Mouse (Mus musculus) gonadal fat pad, adult 2 months (tissue): ENCODE data around the gene Svs5. TPM values are rescaled to one million over a fixed set of nuclear protein-coding genes. Genes with fewer than 3 reads are reported as not detected.

Experiments used
- DNase-seq: peaks from one replicate; pipeline ENCODE4 v3.0.0-alpha.2; 2012; ENCODE audit warnings: low read depth
- polyA plus RNA-seq: library from polyadenylated mRNA; depleted of rRNA; stranded (reverse); fragments of >200 nt; gene quantifications from 2 replicates; pipeline ENCODE4 v1.2.3, GENCODE M21; 2012; rRNA removed

Gene Svs5
- polyA plus RNA-seq, 1 experiment, result 32.6 TPM

GRCm38 (mm10) chr2:164377478-164378426 is 45.2 kb downstream of the Svs5 start:
- DNase-seq, result no peak

- no peak for DNase-seq
Measured at GRCm38 (mm10) chr2:164381726-164382125, 49.2 kb downstream of the Svs5 start.

GRCm38 (mm10) chr2:164382971-164383370 is 50.4 kb downstream of the Svs5 start:
- no peak for DNase-seq

Other genes starting within 250 kb of the Svs5 start
- gene Kcns1, start 161.6 kb upstream of the Svs5 start, polyA plus RNA-seq, result 0.46 and 2.2 TPM in 2 replicates
- 0.07 TPM in 1 of 2 replicates, not detected in the other for gene Wfdc5, start 150.0 kb upstream of the Svs5 start, polyA plus RNA-seq
- 0.81 TPM in 1 of 2 replicates, not detected in the other for gene Wfdc12, start 142.1 kb upstream of the Svs5 start, polyA plus RNA-seq
- 0.63 and 1.6 TPM in 2 replicates for gene Wfdc15a, start 132.6 kb upstream of the Svs5 start, polyA plus RNA-seq
- 420 and 765 TPM in 2 replicates for gene Wfdc15b, start 111.1 kb upstream of the Svs5 start, polyA plus RNA-seq
- gene Svs2, start 94.3 kb upstream of the Svs5 start, polyA plus RNA-seq, result 4.1 TPM in 1 of 2 replicates, not detected in the other
- 0.69 TPM in 1 of 2 replicates, not detected in the other for gene Svs3b, start 76.1 kb upstream of the Svs5 start, polyA plus RNA-seq
- 15.6 TPM in 1 of 2 replicates, not detected in the other for gene Svs4, start 54.3 kb upstream of the Svs5 start, polyA plus RNA-seq
- gene Svs3a, start 43.5 kb upstream of the Svs5 start, polyA plus RNA-seq, result 3.0 TPM in 1 of 2 replicates, not detected in the other
- gene Svs6, start 16.0 kb upstream of the Svs5 start, polyA plus RNA-seq, result 0.27 TPM in 1 of 2 replicates, not detected in the other
- gene Slpi, start 56.4 kb downstream of the Svs5 start, polyA plus RNA-seq, result 73.0 and 86.1 TPM in 2 replicates
- gene Rbpjl, start 70.4 kb downstream of the Svs5 start, polyA plus RNA-seq, result 0.03 TPM in 2 replicates
- 0.88 and 1.4 TPM in 2 replicates for gene Matn4, start 72.4 kb downstream of the Svs5 start, polyA plus RNA-seq
- 18.0 and 19.6 TPM in 2 replicates for gene Sdc4, start 111.1 kb downstream of the Svs5 start, polyA plus RNA-seq
- 94.8 and 100 TPM in 2 replicates for gene Sys1, start 124.2 kb downstream of the Svs5 start, polyA plus RNA-seq
- gene Gm20458, start 128.2 kb downstream of the Svs5 start, polyA plus RNA-seq, result 21.8 and 25.0 TPM in 2 replicates
- gene Trp53tg5, start 141.0 kb downstream of the Svs5 start, polyA plus RNA-seq, result not detected in 2 replicates
- gene Dbndd2, start 153.4 kb downstream of the Svs5 start, polyA plus RNA-seq, result 24.8 and 29.5 TPM in 2 replicates
- 97.9 and 128 TPM in 2 replicates for gene Pigt, start 164.8 kb downstream of the Svs5 start, polyA plus RNA-seq
- 12.1 and 16.0 TPM in 2 replicates for gene Wfdc2, start 229.7 kb downstream of the Svs5 start, polyA plus RNA-seq
- 317 and 597 TPM in 2 replicates for gene Spint3, start 240.7 kb downstream of the Svs5 start, polyA plus RNA-seq